Mouse (Mus musculus) adrenal gland (tissue): ENCODE measurements around the gene F13a1.

Source experiments
- intact Hi-C: fragments of 180-260 bp; cut with DNase I; formaldehyde crosslinking; loops from one replicate; pipeline ENCODE4 v1.15.1; 2025

The F13a1 gene

GRCm38 (mm10) chr13:36958996-36959395 lies 91.0 kb downstream of the F13a1 start:
- intact Hi-C loops, result no loop called here

- intact Hi-C loops, result no loop called here
These were observed 95.1 kb downstream of the F13a1 start for GRCm38 (mm10) chr13:36954937-36955336.

- intact Hi-C loops, result no loop called here
These were observed 96.4 kb downstream of the F13a1 start for GRCm38 (mm10) chr13:36953676-36954075.

- intact Hi-C loops, result no loop called here
These were observed 108.2 kb downstream of the F13a1 start for GRCm38 (mm10) chr13:36941891-36942290.

- intact Hi-C loops, result no loop called here
These were observed 118.0 kb downstream of the F13a1 start for GRCm38 (mm10) chr13:36932066-36932465.

- intact Hi-C loops, result no loop called here
These were observed 130.3 kb downstream of the F13a1 start for GRCm38 (mm10) chr13:36919737-36920136.

GRCm38 (mm10) chr13:36903885-36904284 lies 146.2 kb downstream of the F13a1 start:
- intact Hi-C loops, result no loop called here

- intact Hi-C loops, result no loop called here
These were observed 146.6 kb downstream of the F13a1 start for GRCm38 (mm10) chr13:36903447-36903846.

GRCm38 (mm10) chr13:36901603-36902002 lies 148.4 kb downstream of the F13a1 start:
- intact Hi-C loops, result no loop called here

GRCm38 (mm10) chr13:36901016-36901415 lies 149.0 kb downstream of the F13a1 start:
- intact Hi-C loops, result no loop called here

GRCm38 (mm10) chr13:36896061-36896460 lies 154.0 kb downstream of the F13a1 start:
- intact Hi-C loops, result loop anchor here (5.0 kb wide), 1 partner anchor 126 kb away; no protein-coding TSS in a partner anchor

GRCm38 (mm10) chr13:36893762-36894161 lies 156.3 kb downstream of the F13a1 start:
- intact Hi-C loops, result no loop called here

- intact Hi-C loops, result no loop called here
These were observed 157.8 kb downstream of the F13a1 start for GRCm38 (mm10) chr13:36892216-36892615.

GRCm38 (mm10) chr13:36885973-36886372 lies 164.1 kb downstream of the F13a1 start:
- intact Hi-C loops, result no loop called here

- intact Hi-C loops, result no loop called here
These were observed 210.9 kb downstream of the F13a1 start for GRCm38 (mm10) chr13:36839111-36839510.
